Mouse (Mus musculus) erythroblast, embryonic 14.5 days (primary cell): ENCODE results near the gene Fmc1.

Source experiments
- GATA1 ChIP-seq: IDR thresholded peaks from 2 replicates; pipeline ENCODE4 v1.6.1; 2012; ENCODE audit warnings: low read length, inconsistent platforms, mixed read lengths
- TAL1 ChIP-seq: IDR thresholded peaks from 3 replicates; pipeline ENCODE4 v1.6.1; 2012; ENCODE audit warnings: low read length, inconsistent platforms, mixed read lengths

- TF ChIP-seq TAL1, result no peak
- TF ChIP-seq GATA1, result no peak
Measured at GRCm38 (mm10) chr6:38535788-38536187, 2.5 kb downstream of the Fmc1 start.
